Mouse (Mus musculus) spleen, adult 2 months (tissue): Measurements from ENCODE around the gene Gm13696.
"Not testable (repeated sequence)": the region's sequence is repeated elsewhere in the genome, so short reads cannot be mapped to it uniquely, and the experiment has no call there.

Source experiments
- CTCF ChIP-seq: fragments of 200-500 bp; IDR thresholded peaks from 2 replicates; pipeline ENCODE4 v1.5.1; 2011; ENCODE audit warnings: mild to moderate bottlenecking, inconsistent platforms; ENCODE audit not compliant: insufficient read depth, insufficient read length, insufficient replicate concordance; ENCODE audit errors: extremely low read depth
- POLR2A ChIP-seq: fragments of 200-500 bp; IDR thresholded peaks from 2 replicates; pipeline ENCODE4 v1.6.1; 2011; ENCODE audit warnings: low read depth, low read length, inconsistent platforms

GRCm38 (mm10) chr2:83984443-83984842, 11.5 kb downstream of the Gm13696 start, which contains the start of gene Gm13697:
- not testable (repeated sequence) for TF ChIP-seq POLR2A, CTCF
